Mouse (Mus musculus) gastrocnemius, adult 2 months (tissue): ENCODE results near the gene Dhcr24. TPM values are rescaled to one million over a fixed set of nuclear protein-coding genes. Genes with fewer than 3 reads are reported as not detected.

Experiments
- DNase-seq: peaks from one replicate; pipeline ENCODE4 v3.0.0; 2022
- H3K27ac ChIP-seq: fragments of 200-600 bp; 2 replicates; pipeline ENCODE4 v1.8.1; 2022; ENCODE audit warnings: mild to moderate bottlenecking
- H3K4me3 ChIP-seq: fragments of 200-600 bp; 2 replicates; pipeline ENCODE4 v1.8.1; 2022; ENCODE audit warnings: mild to moderate bottlenecking, moderate library complexity
- CTCF ChIP-seq: fragments of 200-600 bp; IDR thresholded peaks from 2 replicates; pipeline ENCODE4 v1.8.1; 2022; ENCODE audit warnings: antibody characterized with exemption, mild to moderate bottlenecking, moderate library complexity
- intact Hi-C: fragments of 180-260 bp; cut with DNase I; formaldehyde crosslinking; loops from one replicate; pipeline ENCODE4 v1.15.1; 2025
- total RNA-seq, 2 experiments: library from RNA; stranded (reverse); gene quantifications; 2 replicates each; pipeline ENCODE4 v1.2.3; 2021

The Dhcr24 gene
- total RNA-seq, 2 experiments from 2014 or later = 1.5 to 4.7 TPM

DNA sequence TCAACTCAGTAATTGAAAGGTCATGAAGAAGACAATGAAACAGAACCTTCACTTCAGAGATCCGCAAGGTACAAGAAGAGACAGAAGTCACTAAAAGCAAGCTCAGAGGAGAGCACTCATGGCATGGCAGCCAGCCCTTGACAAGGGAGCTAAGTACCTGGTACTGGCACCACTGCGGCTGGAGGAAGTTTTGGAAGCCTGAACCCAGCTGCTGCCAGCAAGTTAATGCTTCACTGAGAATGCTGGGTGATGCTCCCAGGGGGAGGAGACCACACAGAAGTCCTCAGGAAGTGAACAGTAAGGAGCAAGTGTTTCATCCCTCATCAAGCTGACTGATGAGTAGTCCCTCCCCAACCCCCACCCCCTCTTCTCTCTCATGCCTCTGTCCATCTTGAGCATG lies 18.6 kb upstream of the Dhcr24 start:
- no peak for TF ChIP-seq CTCF
- intact Hi-C loops = no loop called here
- no peak overlapping the region for H3K4me3 ChIP-seq
- H3K27ac ChIP-seq = no peak overlapping the region
- DNase-seq = no peak

DNA sequence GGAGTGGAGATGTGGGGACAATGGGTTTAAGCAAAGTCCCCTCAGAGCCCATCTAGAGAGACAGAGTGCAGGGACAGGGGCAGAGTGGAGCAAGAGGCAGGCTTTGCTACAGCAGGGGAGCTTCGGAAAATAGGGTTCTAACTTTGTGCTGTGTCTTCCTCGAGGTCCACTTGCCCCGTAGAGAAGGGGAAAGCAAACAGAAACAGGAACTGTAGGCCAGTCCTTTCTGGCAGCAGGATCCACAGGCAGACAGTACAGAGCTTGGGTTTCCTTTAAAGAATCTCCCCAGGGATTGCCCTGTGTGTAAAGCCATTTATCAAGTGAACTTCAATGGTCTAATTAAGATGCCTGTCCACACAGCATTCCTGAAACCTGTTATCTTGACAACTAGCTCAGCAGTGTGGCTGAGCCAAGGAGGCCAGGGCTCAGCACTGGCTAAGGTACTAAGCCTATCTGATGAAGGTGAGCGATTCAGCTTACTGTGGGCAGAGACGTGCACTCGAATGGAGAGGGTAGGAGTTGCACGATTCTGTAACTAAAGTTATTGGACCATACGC lies 14.9 kb upstream of the Dhcr24 start:
- no peak for DNase-seq
- TF ChIP-seq CTCF = no peak

DNA sequence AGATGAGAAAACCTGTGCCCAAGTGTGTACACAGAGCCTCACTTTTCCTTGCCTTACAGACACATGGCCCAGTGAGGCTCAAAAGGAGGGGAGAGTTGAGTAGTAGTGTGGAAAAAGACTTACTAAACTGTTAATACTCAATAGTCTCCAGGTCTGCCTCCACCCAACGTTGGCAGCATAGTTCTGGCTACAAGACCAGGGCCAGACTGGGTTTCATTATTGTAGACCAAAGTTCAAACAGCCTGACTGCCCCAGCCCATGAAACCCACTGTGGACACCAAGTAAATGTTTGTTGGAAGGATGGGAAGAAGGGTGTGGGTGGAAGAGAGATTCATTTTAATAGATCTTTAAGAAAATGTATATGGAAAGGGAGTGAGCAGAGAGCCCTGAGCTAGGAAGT lies 13.9 kb upstream of the Dhcr24 start:
- Histone ChIP-seq H3K4me3 (no peak overlapping the region), H3K27ac (no peak overlapping the region)
- intact Hi-C loops = no loop called here
- TF ChIP-seq CTCF = no peak
- DNase-seq = no peak

More for the DNA sequence above, 14.9 kb upstream of the Dhcr24 start:
- Histone ChIP-seq H3K27ac (no peak overlapping the region), H3K4me3 (no peak overlapping the region)
- intact Hi-C loops = no loop called here

DNA sequence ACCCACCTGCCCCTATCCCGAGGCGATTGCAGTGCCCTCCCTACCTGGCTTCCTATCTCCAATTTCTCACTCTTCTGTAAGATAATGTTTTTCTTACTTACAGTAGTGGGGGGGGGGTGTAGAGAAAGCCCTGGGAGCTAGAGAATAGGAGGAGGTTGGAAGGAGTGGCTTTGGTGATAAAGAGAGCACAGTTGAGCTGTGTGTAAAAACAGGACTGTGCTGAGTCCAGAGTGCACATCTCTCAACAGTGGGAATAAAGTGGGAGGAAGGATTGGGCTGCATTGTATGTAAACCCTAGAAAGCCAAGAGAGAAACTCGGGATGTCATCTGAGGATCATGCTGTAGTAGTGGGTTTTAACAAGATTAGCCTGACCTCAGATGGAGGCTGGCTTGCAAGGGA lies 12.7 kb upstream of the Dhcr24 start:
- DNase-seq = no peak
- no peak for TF ChIP-seq CTCF
- intact Hi-C loops = no loop called here
- Histone ChIP-seq H3K27ac (no peak overlapping the region), H3K4me3 (no peak overlapping the region)

DNA sequence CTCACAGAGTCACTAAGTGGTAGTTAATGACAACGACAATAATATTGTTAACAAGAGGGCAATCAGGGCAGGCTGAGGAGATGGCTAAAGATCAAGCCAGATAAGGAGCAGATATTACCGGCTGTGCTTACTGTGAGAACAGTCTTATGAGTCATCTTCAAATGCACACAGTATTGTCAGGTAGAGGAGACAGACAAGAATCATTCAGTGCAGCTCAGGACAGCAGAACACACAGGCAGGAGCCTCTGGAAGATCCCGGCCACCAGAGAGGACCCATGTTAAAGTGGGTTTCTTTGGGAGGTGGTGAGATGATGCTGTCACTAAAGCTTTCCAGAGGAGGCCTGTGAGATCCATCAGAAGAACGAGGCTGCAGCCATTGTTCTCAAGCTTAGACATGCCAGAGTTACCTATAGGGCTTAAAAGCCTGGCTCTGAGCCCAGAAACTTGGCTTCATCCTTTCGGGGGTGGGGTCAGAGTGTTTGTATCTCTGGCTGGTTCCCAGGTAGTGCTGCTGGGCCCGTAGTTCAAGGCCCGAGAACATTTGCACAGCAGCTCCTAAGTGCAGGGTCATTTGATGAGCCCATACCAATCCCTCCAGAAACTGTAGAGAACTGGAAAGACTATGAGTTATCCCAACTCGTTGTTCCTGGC lies 10.2 kb upstream of the Dhcr24 start:
- intact Hi-C loops = no loop called here
- Histone ChIP-seq H3K27ac (no peak overlapping the region), H3K4me3 (no peak overlapping the region)
- no peak for DNase-seq
- TF ChIP-seq CTCF = no peak

DNA sequence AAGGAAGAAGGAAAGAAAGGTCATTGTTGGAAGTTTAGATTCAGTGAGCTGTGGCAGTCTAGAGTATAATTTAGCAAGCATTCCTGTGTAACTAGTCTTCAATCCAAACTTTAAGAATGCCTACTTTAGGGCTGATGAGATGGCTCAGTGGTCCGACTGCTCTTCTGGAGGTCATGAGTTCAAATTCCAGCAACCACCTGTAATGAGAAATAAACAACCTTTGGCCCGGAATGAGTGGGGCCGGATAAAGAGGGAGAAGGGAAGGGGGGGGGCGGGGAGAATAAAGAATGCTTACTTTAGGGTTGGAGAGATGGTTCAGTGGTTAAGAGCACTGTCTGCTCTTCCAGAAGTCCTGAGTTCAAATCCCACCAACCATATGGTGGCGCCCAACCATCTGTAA lies 3.6 kb upstream of the Dhcr24 start:
- DNase-seq = no peak
- H3K27ac ChIP-seq = no peak overlapping the region
- no peak for TF ChIP-seq CTCF
- intact Hi-C loops = no loop called here
- H3K4me3 ChIP-seq = no peak overlapping the region

DNA sequence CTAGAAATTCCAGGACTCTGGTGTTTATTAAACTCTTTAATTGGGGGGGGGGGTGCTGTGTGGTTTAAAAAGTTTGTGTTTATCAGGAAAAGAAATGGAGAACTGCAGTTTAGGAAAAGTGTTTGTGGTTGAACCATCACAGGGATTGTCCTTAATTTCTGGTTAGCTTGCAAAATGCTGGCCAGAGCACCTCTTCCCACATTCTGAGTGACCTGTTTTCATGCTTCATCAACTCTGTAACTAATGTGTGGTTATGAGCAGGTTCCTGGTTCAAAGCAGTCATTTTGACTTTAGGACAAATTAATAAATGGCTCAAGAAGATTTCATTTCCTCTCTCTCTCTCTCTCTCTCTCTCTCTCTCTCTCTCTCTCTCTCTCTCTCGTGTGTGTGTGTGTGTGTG lies 2.9 kb upstream of the Dhcr24 start:
- Histone ChIP-seq H3K27ac (no peak overlapping the region), H3K4me3 (no peak overlapping the region)
- DNase-seq = no peak
- TF ChIP-seq CTCF = no peak
- intact Hi-C loops = no loop called here

DNA sequence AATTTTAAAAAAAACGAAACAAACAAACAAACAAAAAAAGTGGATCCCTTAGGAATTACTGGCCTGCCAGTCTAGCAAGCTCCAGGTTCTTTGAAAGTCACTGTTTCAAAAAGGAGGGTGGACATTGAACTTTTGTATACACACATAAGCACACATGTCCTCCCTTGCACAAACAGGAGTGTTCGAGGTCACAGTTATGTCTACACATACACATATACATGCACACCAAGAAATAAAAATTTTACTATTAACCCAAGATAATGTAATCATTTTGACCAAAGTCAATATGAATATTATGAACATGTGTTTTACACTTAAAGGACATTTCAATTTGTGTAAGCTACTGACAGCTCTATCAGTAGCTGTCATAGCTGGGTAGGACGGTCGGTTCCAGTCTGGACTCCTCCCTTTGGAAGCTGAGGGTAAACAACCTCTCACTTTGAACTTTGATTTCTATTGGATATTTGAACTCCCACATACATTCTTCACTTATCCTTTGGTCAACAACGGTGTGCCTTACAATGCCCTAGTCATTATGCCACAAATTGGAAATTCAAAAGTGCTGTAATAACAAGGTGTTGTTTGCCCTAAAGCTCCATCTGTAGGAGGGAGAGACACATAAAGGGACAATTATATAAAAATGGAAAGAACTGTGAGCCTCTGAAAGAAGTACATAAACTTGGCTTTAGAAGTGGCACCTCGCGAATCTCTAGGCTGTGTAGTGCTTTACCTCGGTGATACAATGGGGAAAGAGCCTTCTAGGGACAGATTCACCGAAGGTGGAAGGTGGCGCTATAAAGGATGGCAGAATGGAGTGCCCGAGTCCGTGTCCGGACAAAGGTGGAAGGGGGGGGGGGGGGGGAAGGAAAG lies 1.3 kb upstream of the Dhcr24 start:
- no peak for TF ChIP-seq CTCF
- Histone ChIP-seq H3K4me3 (no peak overlapping the region; the same call in 1 of the 2 replicates), H3K27ac (no peak overlapping the region)
- intact Hi-C loops = no loop called here
- no peak for DNase-seq

DNA sequence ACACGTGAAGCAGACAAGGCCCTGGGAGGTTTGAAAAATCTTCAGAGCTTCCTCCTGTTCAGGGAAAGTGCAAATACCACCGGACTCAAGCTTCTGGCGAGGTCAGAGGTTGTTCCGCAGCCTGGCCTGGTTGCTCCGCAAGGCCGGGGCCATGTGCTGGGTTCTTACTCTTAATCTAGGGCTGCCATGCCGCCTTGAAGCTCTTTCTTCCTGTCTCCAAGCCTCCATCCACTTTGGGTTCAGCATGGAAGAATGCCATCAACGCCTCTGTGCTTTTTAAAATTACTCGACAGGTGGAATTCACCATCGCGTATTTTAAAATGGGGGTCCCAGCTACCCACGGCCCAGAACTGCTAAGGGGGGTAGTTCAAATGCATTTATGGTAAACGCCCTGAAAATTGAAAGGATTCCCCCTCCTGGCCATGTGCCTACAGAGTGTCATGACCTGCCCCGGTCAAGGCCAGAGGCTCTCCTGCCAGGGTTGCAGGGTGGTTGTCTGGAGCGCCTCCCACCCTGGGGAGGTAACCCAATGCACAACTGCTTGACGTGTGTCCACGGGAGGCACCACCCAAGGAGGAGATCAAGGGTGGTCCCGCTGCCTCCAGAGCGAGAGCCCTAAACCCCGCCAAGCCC lies 509 bp upstream of the Dhcr24 start:
- H3K27ac ChIP-seq = peak overlapping the region; percentile 48
- no peak for DNase-seq
- intact Hi-C loops = no loop called here
- TF ChIP-seq CTCF = no peak
- H3K4me3 ChIP-seq = peak overlapping the region; percentile 89

DNA sequence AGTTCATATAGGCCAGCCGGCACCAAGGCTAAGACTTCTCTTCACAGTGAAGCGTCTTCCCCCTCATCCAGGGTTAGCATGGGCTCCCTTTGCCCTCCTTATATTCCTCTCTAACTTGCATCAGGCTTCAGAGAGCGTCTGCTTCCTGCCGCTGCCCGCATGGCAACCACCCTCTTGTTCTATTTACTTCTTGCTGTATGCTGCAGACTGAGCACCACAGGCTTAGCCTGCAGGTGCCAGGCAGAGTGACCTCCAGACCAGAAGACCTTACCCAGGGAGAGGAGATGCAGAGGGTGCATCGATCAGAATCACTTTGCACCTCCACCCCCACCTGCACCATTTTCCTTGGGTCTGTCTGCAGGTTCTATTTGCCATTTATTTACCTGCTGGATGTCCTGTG lies 1.2 kb downstream of the Dhcr24 start:
- intact Hi-C loops = no loop called here
- DNase-seq = no peak
- H3K4me3 ChIP-seq = peak overlapping the region; percentile 89
- no peak for TF ChIP-seq CTCF
- H3K27ac ChIP-seq = no peak overlapping the region

DNA sequence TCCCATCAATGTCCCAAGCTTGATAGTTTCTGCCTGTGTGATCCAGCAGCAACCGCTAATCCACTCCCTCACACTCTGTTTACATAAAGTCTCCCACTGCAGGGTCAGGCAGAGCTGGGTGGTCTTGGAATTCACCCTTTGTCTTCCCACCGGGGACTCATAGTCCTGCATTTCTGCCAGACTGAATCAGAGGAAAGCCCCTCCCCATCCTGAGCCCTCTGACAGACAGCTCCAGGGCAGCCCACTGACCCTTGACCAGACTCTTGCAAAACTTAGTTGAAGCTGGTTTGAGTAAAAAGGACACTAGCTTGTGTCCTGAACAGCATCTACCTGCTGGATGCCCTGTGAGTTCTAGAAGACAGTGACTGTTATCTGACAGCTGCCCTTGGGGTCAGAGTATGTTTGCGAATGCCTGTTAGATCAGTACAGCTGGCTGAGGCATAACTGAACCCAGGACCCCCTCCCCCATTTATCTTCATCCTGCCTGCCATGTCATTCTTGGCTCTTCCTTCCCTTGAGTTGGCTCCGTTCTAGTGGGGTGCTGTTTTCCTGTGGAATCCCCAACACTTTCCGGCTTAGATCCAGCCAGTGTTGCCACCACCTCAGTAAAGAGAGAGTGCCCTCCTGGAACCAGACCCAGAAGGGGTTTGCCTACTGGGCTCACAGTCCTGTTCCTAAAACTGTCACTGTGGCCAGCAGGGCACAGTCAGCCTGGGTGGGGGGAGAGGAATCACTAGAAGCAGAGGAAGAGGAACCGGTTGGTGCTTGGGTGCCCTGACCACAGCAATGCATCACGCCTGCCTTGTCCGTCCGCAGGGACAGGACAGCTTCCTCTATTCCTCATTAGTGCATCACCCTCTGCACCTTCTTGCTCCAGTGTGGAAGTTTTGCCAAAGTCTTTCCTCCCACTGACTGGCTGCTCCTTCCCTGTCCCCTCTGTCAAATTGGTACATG lies 2.3 kb downstream of the Dhcr24 start:
- no peak for DNase-seq
- peak overlapping the region; percentile 89 for H3K4me3 ChIP-seq
- H3K27ac ChIP-seq = no peak overlapping the region
- TF ChIP-seq CTCF = no peak
- intact Hi-C loops = no loop called here

DNA sequence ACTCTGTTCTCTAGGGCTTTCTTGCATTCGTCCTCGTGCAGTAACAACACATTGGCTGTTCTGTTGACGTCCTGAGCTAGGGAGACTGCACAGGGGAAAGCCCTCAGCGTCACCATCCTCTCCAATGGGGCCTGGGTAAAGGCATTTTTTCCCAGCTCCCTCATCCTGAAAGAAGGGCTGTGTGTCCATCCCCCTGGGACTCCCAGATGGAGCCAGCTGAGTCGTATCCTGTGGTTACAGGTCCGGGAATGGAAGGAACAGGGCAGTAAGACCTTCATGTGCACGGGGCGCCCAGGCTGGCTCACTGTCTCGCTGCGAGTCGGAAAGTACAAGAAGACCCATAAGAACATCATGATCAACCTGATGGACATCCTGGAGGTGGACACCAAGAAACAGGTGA lies 3.3 kb downstream of the Dhcr24 start:
- intact Hi-C loops = no loop called here
- Histone ChIP-seq H3K4me3 (no peak overlapping the region), H3K27ac (no peak overlapping the region)
- no peak for TF ChIP-seq CTCF
- no peak for DNase-seq
